ENCODE assay signal across 23 mouse cellular contexts in the genomic region with DNA sequence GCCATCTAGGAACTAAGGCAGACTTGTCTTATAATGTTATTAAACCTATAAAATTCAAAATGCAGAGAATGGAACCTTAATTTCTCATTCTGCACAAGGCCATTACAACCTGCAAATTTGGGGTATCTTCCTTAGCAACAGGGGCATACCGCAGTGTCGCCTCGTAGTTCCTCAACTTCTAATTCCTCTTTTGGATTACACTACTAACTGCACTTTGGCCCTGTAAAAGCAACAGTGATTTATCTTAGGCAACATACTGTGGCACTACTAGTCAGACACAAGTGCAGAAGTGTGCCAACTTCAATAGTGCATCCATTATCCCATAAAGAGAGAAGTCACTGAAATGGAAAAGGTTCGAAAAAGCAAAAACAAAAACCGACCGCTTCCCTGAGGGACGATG.
A peak's percentile ranks its signal among the peaks of the same experiment; 100 is the strongest.
DNase-seq lines count a peak whose midpoint lies in the region; ATAC-seq and TF ChIP-seq lines count a peak whose summit lies in the region.
"Had no signal": no experiment of that assay in that cellular context is flagged by ENCODE, and none has a peak within 500 bp of the region (broad histone marks: within the 10 kb centered on the region; RNA-seq: fewer than 3 reads in every experiment).

No protein-coding gene starts in this region.

- H3K4me3 ChIP-seq in heart, embryonic 12.5 days: no peak overlapping the region
- H3K4me3 ChIP-seq in heart, embryonic 11.5 days (ENCODE audit: low read depth, low read length): no peak overlapping the region
- H3K4me3 ChIP-seq in heart, postnatal 0 days (ENCODE audit: low read depth, low read length): no peak overlapping the region
- H3K4me3 ChIP-seq: embryonic facial prominence, embryonic 15.5 days; erythroblast, embryonic 14.5 days; forebrain, embryonic 10.5 days; forebrain, embryonic 15.5 days; heart, embryonic 10.5 days; hindbrain, embryonic 13.5 days had no signal

- H3K27ac ChIP-seq in heart, embryonic 12.5 days (ENCODE audit: poor library complexity, severe bottlenecking): peak overlapping the region; percentile 61; the same call in 1 of the 2 replicates
- H3K27ac ChIP-seq in heart, embryonic 11.5 days (ENCODE audit: low read depth, low read length): no peak overlapping the region
- H3K27ac ChIP-seq in heart, postnatal 0 days (ENCODE audit: low read depth): peak overlapping the region; percentile 46; the same call in 1 of the 2 replicates
- H3K27ac ChIP-seq: embryonic facial prominence, embryonic 15.5 days; forebrain, embryonic 10.5 days; forebrain, embryonic 15.5 days; heart, embryonic 10.5 days had no signal

- peaks cover 14% of the 10 kb centered on the region for H3K36me3 ChIP-seq in heart, embryonic 12.5 days
- no peaks in the 10 kb centered on the region; the same call in 1 of the 2 replicates for H3K36me3 ChIP-seq in heart, embryonic 11.5 days (ENCODE audit: control insufficient read depth, insufficient read depth, low read length)
- peaks cover 12% of the 10 kb centered on the region for H3K36me3 ChIP-seq in heart, postnatal 0 days (replicated peaks; ENCODE audit: control insufficient read depth, insufficient read depth, low read length)

- TF ChIP-seq CTCF in heart, postnatal 0 days (IDR thresholded peaks at IDR 0.05; ENCODE audit: low read depth): no peak

- H3K4me1 ChIP-seq in heart, embryonic 12.5 days (replicated peaks): peaks cover 39% of the 10 kb centered on the region
- H3K4me1 ChIP-seq in heart, embryonic 11.5 days (ENCODE audit: control insufficient read depth, insufficient read depth, low read length): peaks cover 9% of the 10 kb centered on the region
- peaks cover 20% of the 10 kb centered on the region; the same call in 1 of the 2 replicates for H3K4me1 ChIP-seq in heart, postnatal 0 days (ENCODE audit: control insufficient read depth, insufficient read depth)

- DNase-seq in heart, postnatal 0 days (ENCODE audit: low spot score): no peak
- no peak for DNase-seq in heart, adult 18-20 months
- DNase-seq in kidney, postnatal 14 days: no peak
- DNase-seq: adrenal gland, postnatal 14 days; cerebellum, adult 11-12 months; cerebellum, adult 9-10 months; cerebellum, postnatal 36 days; gastrocnemius, postnatal 36 days; kidney, adult 2 months had no signal

- 83% methylated on average over 7 of the region's 7 CpGs for WGBS in heart, embryonic 12.5 days
- WGBS in heart, embryonic 11.5 days (ENCODE audit: insufficient replicate concordance): 84% methylated on average over 7 of the region's 7 CpGs
- 80% methylated on average over 7 of the region's 7 CpGs for WGBS in heart, postnatal 0 days

- no peaks in the 10 kb centered on the region for H3K27me3 ChIP-seq in heart, embryonic 12.5 days (replicated peaks)
- no peaks in the 10 kb centered on the region for H3K27me3 ChIP-seq in heart, embryonic 11.5 days (ENCODE audit: control insufficient read depth, insufficient read depth, low read length)
- H3K27me3 ChIP-seq in heart, postnatal 0 days (ENCODE audit: control insufficient read depth, insufficient read depth, low read length): no peaks in the 10 kb centered on the region
- H3K27me3 ChIP-seq: CH12.LX; embryonic facial prominence, embryonic 15.5 days; forebrain, embryonic 15.5 days; hindbrain, embryonic 13.5 days; Patski had no signal

- ATAC-seq in heart, embryonic 12.5 days (ENCODE audit: insufficient number of reproducible peaks, low FRiP score): no peak
- ATAC-seq in heart, embryonic 11.5 days (replicated peaks; ENCODE audit: insufficient number of reproducible peaks, low FRiP score, low TSS enrichment): no peak
- ATAC-seq in heart, postnatal 0 days (ENCODE audit: insufficient read depth, low read depth): no peak
- peak; percentile 62 for ATAC-seq in granulocyte monocyte progenitor cell, adult 5-6 weeks (replicated peaks; ENCODE audit: poor library complexity, severe bottlenecking)
- peak; percentile 65 for ATAC-seq in megakaryocyte progenitor cell, adult 5-6 weeks (replicated peaks; ENCODE audit: poor library complexity)
- ATAC-seq: activated CD4-positive, CD25-positive, alpha-beta regulatory T cell, adult 4 months; forebrain, embryonic 15.5 days; intestine, embryonic 16.5 days; Patski had no signal

- H3K9ac ChIP-seq in heart, embryonic 12.5 days: no peak overlapping the region
- H3K9ac ChIP-seq in heart, embryonic 11.5 days (ENCODE audit: low read depth, low read length): no peak overlapping the region
- no peak overlapping the region for H3K9ac ChIP-seq in heart, postnatal 0 days (replicated peaks; ENCODE audit: low read depth, low read length)
- H3K9ac ChIP-seq: embryonic facial prominence, embryonic 15.5 days; forebrain, embryonic 15.5 days; hindbrain, embryonic 13.5 days had no signal

- no peaks in the 10 kb centered on the region for H3K9me3 ChIP-seq in heart, embryonic 12.5 days (replicated peaks)
- no peaks in the 10 kb centered on the region for H3K9me3 ChIP-seq in heart, embryonic 11.5 days (replicated peaks; ENCODE audit: control insufficient read depth, low read length)
- no peaks in the 10 kb centered on the region for H3K9me3 ChIP-seq in heart, postnatal 0 days (replicated peaks; ENCODE audit: control insufficient read depth, low read length)
- H3K9me3 ChIP-seq: embryonic facial prominence, embryonic 15.5 days; forebrain, embryonic 10.5 days; forebrain, embryonic 15.5 days; heart, embryonic 10.5 days; hindbrain, embryonic 13.5 days had no signal

- no peak overlapping the region for H3K4me2 ChIP-seq in heart, embryonic 12.5 days
- no peak overlapping the region for H3K4me2 ChIP-seq in heart, embryonic 11.5 days
- H3K4me2 ChIP-seq in heart, postnatal 0 days (ENCODE audit: low read depth, low read length): no peak overlapping the region
- H3K4me2 ChIP-seq: embryonic facial prominence, embryonic 15.5 days; forebrain, embryonic 15.5 days; hindbrain, embryonic 13.5 days had no signal

- no peak for TF ChIP-seq EP300 in heart, postnatal 0 days (IDR thresholded peaks at IDR 0.05; ENCODE audit: low read depth)

Comparison
In these comparisons a context has a peak if more than half of its experiments do, and no peak if none do; other contexts are left out.
1. ATAC-seq: peak in granulocyte monocyte progenitor cell, adult 5-6 weeks (single experiment) and megakaryocyte progenitor cell, adult 5-6 weeks (single experiment); none in heart, embryonic 12.5 days (single experiment), heart, embryonic 11.5 days (single experiment) and heart, postnatal 0 days (single experiment).